Mouse (Mus musculus): ENCODE results near the gene Pam.

Gene Pam

GRCm38 (mm10) chr1:98031802-98032201 is 63.6 kb downstream of the Pam start:
- 44% methylated on average over 8 of the region's 8 CpGs for WGBS

GRCm38 (mm10) chr1:98029025-98029424 is 66.4 kb downstream of the Pam start:
- WGBS, result 88% methylated on average over 5 of the region's 5 CpGs

GRCm38 (mm10) chr1:98028468-98028867 is 67.0 kb downstream of the Pam start:
- 85% methylated on average over 5 of the region's 5 CpGs for WGBS

- WGBS, result 93% methylated on average over 4 of the region's 4 CpGs
These were observed 67.5 kb downstream of the Pam start for GRCm38 (mm10) chr1:98027959-98028358.

- 75% methylated on average over 6 of the region's 6 CpGs for WGBS
These were observed 69.4 kb downstream of the Pam start for GRCm38 (mm10) chr1:98025924-98026640.

- 87% methylated on average over 4 of the region's 4 CpGs for WGBS
These were observed 71.6 kb downstream of the Pam start for GRCm38 (mm10) chr1:98023866-98024265.

GRCm38 (mm10) chr1:98018987-98019386 is 76.5 kb downstream of the Pam start:
- 66% methylated on average over 9 of the region's 9 CpGs for WGBS

GRCm38 (mm10) chr1:98016004-98016848 is 79.2 kb downstream of the Pam start:
- 73% methylated on average over 10 of the region's 10 CpGs for WGBS

- 88% methylated on average over 4 of the region's 4 CpGs for WGBS
These were observed 79.9 kb downstream of the Pam start for GRCm38 (mm10) chr1:98015564-98015963.

GRCm38 (mm10) chr1:98002561-98003425 is 92.7 kb downstream of the Pam start:
- 34% methylated on average over 7 of the region's 7 CpGs for WGBS

- WGBS, result 87% methylated on average over 2 of the region's 2 CpGs
These were observed 96.0 kb downstream of the Pam start for GRCm38 (mm10) chr1:97999465-97999864.

GRCm38 (mm10) chr1:97998961-97999360 is 96.5 kb downstream of the Pam start:
- WGBS, result 48% methylated on average over 5 of the region's 5 CpGs

GRCm38 (mm10) chr1:97997088-97997487 is 98.4 kb downstream of the Pam start:
- WGBS, result 92% methylated on average over 1 of the region's 1 CpGs

GRCm38 (mm10) chr1:97991976-97992375 is 103.5 kb downstream of the Pam start:
- 65% methylated on average over 3 of the region's 3 CpGs for WGBS

GRCm38 (mm10) chr1:97983189-97983588 is 112.3 kb downstream of the Pam start:
- 63% methylated on average over 1 of the region's 1 CpGs for WGBS

GRCm38 (mm10) chr1:97979422-97979821 is 116.0 kb downstream of the Pam start:
- 96% methylated on average over 1 of the region's 1 CpGs for whole genome bisulfite sequencing

GRCm38 (mm10) chr1:97977521-97977920 is 117.9 kb downstream of the Pam start:
- WGBS, result 23% methylated on average over 7 of the region's 7 CpGs

GRCm38 (mm10) chr1:97976873-97977473 is 118.5 kb downstream of the Pam start:
- under 1% methylated on average over 46 of the region's 47 CpGs for WGBS

- 38% methylated on average over 13 of the region's 13 CpGs for WGBS
These were observed 119.4 kb downstream of the Pam start for GRCm38 (mm10) chr1:97976072-97976471.

GRCm38 (mm10) chr1:97974968-97975367 is 120.5 kb downstream of the Pam start:
- 58% methylated on average over 11 of the region's 11 CpGs for WGBS

- WGBS, result 86% methylated on average over 4 of the region's 4 CpGs
These were observed 125.7 kb downstream of the Pam start for GRCm38 (mm10) chr1:97969765-97970164.

GRCm38 (mm10) chr1:97963711-97964110 is 131.7 kb downstream of the Pam start:
- 49% methylated on average over 2 of the region's 2 CpGs for WGBS

Measured in cerebral cortex, adult 2 months (tissue).